Mouse (Mus musculus) MEL (cell line): ENCODE data around the gene Prkcq. TPM values are rescaled to one million over a fixed set of nuclear protein-coding genes. Genes with fewer than 3 reads are reported as not detected.

Source experiments
- DNase-seq: peaks from one replicate; pipeline ENCODE4 v3.0.0; 2011; ENCODE audit warnings: low read depth, low spot score
- H3K27ac ChIP-seq: 2 replicates; pipeline ENCODE4 v1.5.1; 2012; ENCODE audit warnings: low read depth, mild to moderate bottlenecking, control low read depth, low read length, moderate library complexity; ENCODE audit not compliant: control insufficient read depth
- H3K27me3 ChIP-seq, 2 experiments: fragments of 150-350 bp in 1 of 2; sonication (generic) in 1 of 2; 2 replicates each; pipeline ENCODE4 v1.6.1; 2012; ENCODE audit warnings: low read length in 2 of 2, mild to moderate bottlenecking in 2 of 2, improper control_type of control experiment in 1 of 2, moderate library complexity in 1 of 2; ENCODE audit not compliant: insufficient read depth in 2 of 2, control insufficient read depth in 1 of 2
- H3K36me3 ChIP-seq, 2 experiments: 2 replicates each; pipeline ENCODE4 v1.6.1; 2012 to 2014; ENCODE audit warnings: low read length in 2 of 2, improper control_type of control experiment in 1 of 2, inconsistent platforms in 1 of 2, mild to moderate bottlenecking in 1 of 2; ENCODE audit not compliant: insufficient read depth in 2 of 2, control insufficient read depth in 1 of 2
- H3K4me1 ChIP-seq, 2 experiments: fragments of 150-350 bp in 1 of 2; sonication (generic) in 1 of 2; 2 replicates each; pipeline ENCODE4 v1.6.1; 2012; ENCODE audit warnings: low read length in 2 of 2, improper control_type of control experiment in 1 of 2, mild to moderate bottlenecking in 1 of 2; ENCODE audit not compliant: insufficient read depth in 2 of 2, control insufficient read depth in 1 of 2
- H3K4me3 ChIP-seq, 2 experiments: fragments of 150-350 bp in 1 of 2; sonication (generic) in 1 of 2; 2 replicates each; pipeline ENCODE4 v1.5.1; 2012; ENCODE audit warnings: low read depth in 2 of 2, low read length in 2 of 2, mild to moderate bottlenecking in 2 of 2, moderate library complexity in 2 of 2, control low read depth in 1 of 2, improper control_type of control experiment in 1 of 2; ENCODE audit not compliant: control insufficient read depth in 1 of 2, insufficient read depth in 1 of 2
- H3K79me2 ChIP-seq: 2 replicates; pipeline ENCODE4 v1.6.1; 2012; ENCODE audit warnings: mild to moderate bottlenecking, low read length, moderate library complexity; ENCODE audit not compliant: control insufficient read depth, poor library complexity, insufficient read depth
- H3K9ac ChIP-seq: 2 replicates; pipeline ENCODE4 v1.6.1; 2012; ENCODE audit warnings: low read depth, mild to moderate bottlenecking, control low read depth, low read length, moderate library complexity; ENCODE audit not compliant: control insufficient read depth, poor library complexity, severe bottlenecking
- H3K9me3 ChIP-seq: fragments of 150-350 bp; sonication (generic); replicated peaks from 2 replicates; pipeline ENCODE4 v1.6.1; 2012; ENCODE audit warnings: mild to moderate bottlenecking, low read length, improper control_type of control experiment, moderate library complexity; ENCODE audit not compliant: insufficient read depth
- CTCF ChIP-seq, 3 experiments: IDR thresholded peaks in 2 of 3; conservative IDR thresholded peaks in 1 of 3; 2 replicates each; pipeline ENCODE4 v1.5.1; 2011 to 2012; ENCODE audit warnings: low read length in 3 of 3, low read depth in 2 of 3, mild to moderate bottlenecking in 2 of 3, improper control_type of control experiment in 1 of 3, inconsistent platforms in 1 of 3, mixed read lengths in 1 of 3, moderate library complexity in 1 of 3; ENCODE audit not compliant: control insufficient read depth in 1 of 3, insufficient read depth in 1 of 3, poor library complexity in 1 of 3, severe bottlenecking in 1 of 3
- E2F4 ChIP-seq: IDR thresholded peaks from 2 replicates; pipeline ENCODE4 v1.6.1; 2011; ENCODE audit warnings: low read depth, low read length, improper control_type of control experiment, borderline replicate concordance
- ELF1 ChIP-seq: IDR thresholded peaks from 2 replicates; pipeline ENCODE4 v1.6.1; 2014; ENCODE audit warnings: low read depth, mild to moderate bottlenecking, inconsistent platforms, low read length, improper control_type of control experiment, moderate library complexity
- EP300 ChIP-seq, 2 experiments: IDR thresholded peaks; 2 replicates each; pipeline ENCODE4 v1.6.1; 2011; ENCODE audit warnings: improper control_type of control experiment in 2 of 2, low read length in 2 of 2, low read depth in 1 of 2, mild to moderate bottlenecking in 1 of 2
- ETS1 ChIP-seq: IDR thresholded peaks from 2 replicates; pipeline ENCODE4 v1.6.1; 2012; ENCODE audit warnings: low read depth, mild to moderate bottlenecking, inconsistent platforms, low read length, improper control_type of control experiment, moderate library complexity
- GATA1 ChIP-seq: IDR thresholded peaks from 2 replicates; pipeline ENCODE4 v1.6.1; 2011; ENCODE audit warnings: low read depth, low read length, improper control_type of control experiment
- HCFC1 ChIP-seq: IDR thresholded peaks from 2 replicates; pipeline ENCODE4 v1.6.1; 2012; ENCODE audit warnings: low read depth, mild to moderate bottlenecking, inconsistent platforms, low read length, improper control_type of control experiment, moderate library complexity
- MAFK ChIP-seq: IDR thresholded peaks from 2 replicates; pipeline ENCODE4 v1.6.1; 2011; ENCODE audit warnings: low read depth, mild to moderate bottlenecking, low read length, improper control_type of control experiment, borderline replicate concordance
- MAX ChIP-seq: IDR thresholded peaks from 2 replicates; pipeline ENCODE4 v1.6.1; 2011; ENCODE audit warnings: low read length, improper control_type of control experiment
- MAZ ChIP-seq: IDR thresholded peaks from 2 replicates; pipeline ENCODE4 v1.6.1; 2012; ENCODE audit warnings: low read depth, mild to moderate bottlenecking, inconsistent platforms, low read length, improper control_type of control experiment
- MXI1 ChIP-seq: IDR thresholded peaks from 2 replicates; pipeline ENCODE4 v1.6.1; 2011; ENCODE audit warnings: mild to moderate bottlenecking, low read depth, low read length, improper control_type of control experiment
- MYB ChIP-seq: IDR thresholded peaks from 2 replicates; pipeline ENCODE4 v1.6.1; 2011; ENCODE audit warnings: mild to moderate bottlenecking, low read depth, low read length, improper control_type of control experiment
- NELFE ChIP-seq: IDR thresholded peaks from 2 replicates; pipeline ENCODE4 v1.6.1; 2011; ENCODE audit warnings: low read depth, low read length, improper control_type of control experiment
- NRF1 ChIP-seq: IDR thresholded peaks from 2 replicates; pipeline ENCODE4 v1.6.1; 2014; ENCODE audit warnings: low read depth, mild to moderate bottlenecking, inconsistent platforms, low read length, improper control_type of control experiment, moderate library complexity; ENCODE audit not compliant: poor library complexity, insufficient read depth, severe bottlenecking
- POLR2AphosphoS2 ChIP-seq: IDR thresholded peaks from 2 replicates; pipeline ENCODE4 v1.6.1; 2011; ENCODE audit warnings: low read length, improper control_type of control experiment
- POLR2AphosphoS5 ChIP-seq: IDR thresholded peaks from 2 replicates; pipeline ENCODE4 v1.6.1; 2012; ENCODE audit warnings: low read depth, borderline replicate concordance, mild to moderate bottlenecking, inconsistent platforms, low read length, moderate library complexity, mixed read lengths
- RCOR1 ChIP-seq: IDR thresholded peaks from 2 replicates; pipeline ENCODE4 v1.6.1; 2012; ENCODE audit warnings: low read depth, mild to moderate bottlenecking, inconsistent platforms, low read length, improper control_type of control experiment
- UBTF ChIP-seq: IDR thresholded peaks from 2 replicates; pipeline ENCODE4 v1.6.1; 2012; ENCODE audit warnings: low read depth, mild to moderate bottlenecking, inconsistent platforms, low read length, improper control_type of control experiment, moderate library complexity, borderline replicate concordance; ENCODE audit not compliant: insufficient read depth
- USF1 ChIP-seq: IDR thresholded peaks from 2 replicates; pipeline ENCODE4 v1.6.1; 2014; ENCODE audit warnings: low read depth, mild to moderate bottlenecking, inconsistent platforms, low read length, improper control_type of control experiment, moderate library complexity
- USF2 ChIP-seq, 2 experiments: IDR thresholded peaks; 2 replicates each; pipeline ENCODE4 v1.6.1; 2011 to 2012; ENCODE audit warnings: improper control_type of control experiment in 2 of 2, low read length in 2 of 2, borderline replicate concordance in 1 of 2, inconsistent platforms in 1 of 2, low read depth in 1 of 2, mild to moderate bottlenecking in 1 of 2; ENCODE audit not compliant: insufficient read depth in 1 of 2
- ZC3H11A ChIP-seq: IDR thresholded peaks from 2 replicates; pipeline ENCODE4 v1.6.1; 2012; ENCODE audit warnings: low read depth, mild to moderate bottlenecking, inconsistent platforms, low read length, improper control_type of control experiment
- polyA plus RNA-seq, 2 experiments: library from polyadenylated mRNA; stranded (reverse) in 1 of 2; unstranded in 1 of 2; fragments of >175 nt in 1 of 2; fragments of >200 nt in 1 of 2; gene quantifications; 2 replicates each; pipeline versions ENCODE4 v1.2.1 to v1.2.4; 2012; ENCODE audit warnings: low replicate concordance in 2 of 2, low read depth in 1 of 2; ENCODE audit not compliant: insufficient read length in 2 of 2, insufficient read depth in 1 of 2, missing spikeins in 1 of 2
- total RNA-seq: library from RNA; depleted of rRNA; stranded (reverse); fragments of 300-350 nt; gene quantifications from 2 replicates; pipeline ENCODE4 v1.2.3, GENCODE M21; 2012

The Prkcq gene
- total and polyA plus RNA-seq, 3 experiments = 0.12 to 0.19 TPM; not detected in 1

GRCm38 (mm10) chr2:11203261-11203660, 31.4 kb downstream of the Prkcq start (continued):
- TF ChIP-seq POLR2AphosphoS5 (no peak), NELFE (peak; percentile 32; the same call in 1 of the 2 replicates), CTCF (IDR thresholded peaks at IDR 0.05 in 2 of 3, conservative IDR thresholded peaks at IDR 0.05 in 1 of 3; ENCODE audit: control insufficient read depth in 1 of 3, insufficient read depth in 1 of 3, low read depth in 2 of 3, low read length in 3 of 3, poor library complexity in 1 of 3, severe bottlenecking in 1 of 3) (no peak)

- Histone ChIP-seq H3K4me1 (peaks cover 35 to 68% of the 10 kb centered on the region in 2 experiments), H3K9ac (no peak overlapping the region), H3K27me3 (no peaks in the 10 kb centered on the region), H3K9me3 (no peaks in the 10 kb centered on the region), H3K4me3 (no peak overlapping the region), H3K79me2 (no peaks in the 10 kb centered on the region), H3K36me3 (peaks cover 0 to 53% of the 10 kb centered on the region in 2 experiments; a peak in 2 of 4 replicates)
- no peak for DNase-seq
- no peak for TF ChIP-seq ETS1
- no peak for TF ChIP-seq UBTF
- TF ChIP-seq USF1 = no peak
- no peak for TF ChIP-seq MXI1
- TF ChIP-seq EP300 (IDR thresholded peaks at IDR 0.05; ENCODE audit: low read depth in 1 of 2, low read length in 2 of 2) = no peak
- TF ChIP-seq ZC3H11A = no peak
- no peak for TF ChIP-seq POLR2AphosphoS2
- no peak for TF ChIP-seq GATA1
- TF ChIP-seq E2F4 = no peak
- TF ChIP-seq, all 39 proteins: peak for 0
- peak overlapping the region; percentile 88 for H3K27ac ChIP-seq
Measured at GRCm38 (mm10) chr2:11204232-11204631, 32.3 kb downstream of the Prkcq start.

- H3K9ac ChIP-seq = no peak overlapping the region
- no peak overlapping the region for H3K4me3 ChIP-seq
- no peaks in the 10 kb centered on the region for H3K79me2 ChIP-seq
- H3K36me3 ChIP-seq = peaks cover 0 to 57% of the 10 kb centered on the region in 2 experiments; a peak in 2 of 4 replicates
- no peaks in the 10 kb centered on the region for H3K27me3 ChIP-seq
- no peaks in the 10 kb centered on the region for H3K9me3 ChIP-seq
- H3K27ac ChIP-seq = no peak overlapping the region
- DNase-seq = no peak
- peaks cover 39 to 70% of the 10 kb centered on the region in 2 experiments for H3K4me1 ChIP-seq
- no peak for TF ChIP-seq NRF1
- no peak for TF ChIP-seq EP300 (IDR thresholded peaks at IDR 0.05; ENCODE audit: low read depth in 1 of 2, low read length in 2 of 2)
- TF ChIP-seq MAZ = no peak
- TF ChIP-seq MAX = no peak
- no peak for TF ChIP-seq GATA1
- TF ChIP-seq HCFC1 = no peak
- TF ChIP-seq NELFE = no peak
- TF ChIP-seq MAFK = no peak
- no peak for TF ChIP-seq ELF1
- TF ChIP-seq RCOR1 = no peak
- no peak for TF ChIP-seq MYB
- TF ChIP-seq USF2 (IDR thresholded peaks at IDR 0.05; ENCODE audit: borderline replicate concordance in 1 of 2, insufficient read depth in 1 of 2, low read depth in 1 of 2, low read length in 2 of 2) = no peak
- TF ChIP-seq ZC3H11A = no peak
Measured at GRCm38 (mm10) chr2:11204961-11205360, 33.1 kb downstream of the Prkcq start.
